Mouse (Mus musculus) urinary bladder, postnatal 4 days (tissue): ENCODE results near the gene Cops7a.

Experiments used
- DNase-seq, 2 experiments: peaks; one replicate each; pipeline ENCODE4 v3.0.0; 2021 to 2022; ENCODE audit warnings: low spot score in 2 of 2

Cops7a gene

GRCm38 (mm10) chr6:124959960-124960359, 5.4 kb downstream of the Cops7a start:
- DNase-seq = no peak

- DNase-seq = no peak
These were observed 7.2 kb downstream of the Cops7a start for GRCm38 (mm10) chr6:124958127-124958526.

GRCm38 (mm10) chr6:124955212-124955611, 10.1 kb downstream of the Cops7a start:
- no peak for DNase-seq

- DNase-seq = no peak
These were observed 11.2 kb downstream of the Cops7a start for GRCm38 (mm10) chr6:124953991-124954715.

- DNase-seq = no peak
These were observed 21.8 kb downstream of the Cops7a start for GRCm38 (mm10) chr6:124943526-124943925.

- DNase-seq = no peak
These were observed 23.7 kb downstream of the Cops7a start for GRCm38 (mm10) chr6:124941679-124942078.

- no peak for DNase-seq
These were observed 26.8 kb downstream of the Cops7a start for GRCm38 (mm10) chr6:124938554-124938953.

GRCm38 (mm10) chr6:124937493-124937892, 27.8 kb downstream of the Cops7a start:
- no peak for DNase-seq

- no peak for DNase-seq
These were observed 28.7 kb downstream of the Cops7a start for GRCm38 (mm10) chr6:124936681-124937080.

- DNase-seq = no peak
These were observed 30.7 kb downstream of the Cops7a start for GRCm38 (mm10) chr6:124934670-124935069.

- DNase-seq = no peak
These were observed 32.2 kb downstream of the Cops7a start for GRCm38 (mm10) chr6:124933127-124933526.

- DNase-seq = no peak
These were observed 33.0 kb downstream of the Cops7a start for GRCm38 (mm10) chr6:124932314-124932695.

GRCm38 (mm10) chr6:124931525-124932313, 33.6 kb downstream of the Cops7a start:
- peak in 1 of 2 experiments; percentile 63 for DNase-seq

GRCm38 (mm10) chr6:124930754-124931524, 34.4 kb downstream of the Cops7a start, which contains the start of gene Mlf2:
Gene Mlf2, plus strand, starts transcription at chr6:124931386.
- DNase-seq = peak; percentile 99

- DNase-seq = no peak
These were observed 35.1 kb downstream of the Cops7a start for GRCm38 (mm10) chr6:124930231-124930630.

GRCm38 (mm10) chr6:124925941-124926340, 39.4 kb downstream of the Cops7a start:
- DNase-seq = peak in 1 of 2 experiments; percentile 59

GRCm38 (mm10) chr6:124925173-124925793, 40.1 kb downstream of the Cops7a start:
- DNase-seq = no peak

GRCm38 (mm10) chr6:124921539-124921938, 43.8 kb downstream of the Cops7a start:
- no peak for DNase-seq

GRCm38 (mm10) chr6:124920318-124921085, 44.8 kb downstream of the Cops7a start:
- DNase-seq = no peak

GRCm38 (mm10) chr6:124919695-124920317, 45.5 kb downstream of the Cops7a start, which contains the start of gene Ptms:
Gene Ptms, minus strand, starts transcription at chr6:124920103.
- DNase-seq = peak; percentile 91 to 94
